Mouse (Mus musculus): ENCODE data around the gene Rptor. TPM values are rescaled to one million over a fixed set of nuclear protein-coding genes. Genes with fewer than 3 reads are reported as not detected.

The Rptor gene
- polyA plus RNA-seq, 3 experiments from 2014 or later: 10.3 to 15.9 (median 10.5) TPM

- no peak for ATAC-seq
Observed at GRCm38 (mm10) chr11:119788919-119789713, 186.4 kb downstream of the Rptor start.

DNA sequence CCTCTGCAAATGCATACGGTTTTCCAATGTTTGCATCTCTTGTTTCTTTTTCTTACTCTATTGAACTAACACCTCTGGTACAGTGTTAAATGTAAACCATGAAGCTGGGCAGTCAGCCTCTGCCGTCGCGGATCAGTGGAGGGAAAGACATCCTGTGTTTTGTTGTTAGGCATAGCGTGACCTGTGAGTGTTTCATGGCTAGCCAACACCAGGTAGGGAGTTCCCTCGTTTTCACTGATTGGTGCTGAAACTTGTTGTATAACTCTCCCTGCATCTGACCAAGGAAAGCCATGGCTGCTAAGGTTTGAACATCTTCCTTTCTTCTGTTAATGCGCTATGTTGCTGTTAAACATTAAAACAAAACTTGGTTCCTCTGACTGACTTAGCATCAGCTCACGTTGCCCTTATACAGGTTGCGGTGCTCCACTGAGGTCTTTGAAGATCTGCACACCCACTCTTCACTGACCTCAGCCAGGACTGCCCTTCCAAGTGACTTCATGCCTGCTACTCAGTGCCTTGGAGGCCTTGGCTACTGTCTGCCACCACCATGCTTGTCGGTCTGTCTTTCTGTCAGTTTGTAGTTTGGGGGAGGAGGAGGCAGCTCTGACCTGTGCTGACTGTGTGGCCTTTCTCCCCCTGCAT lies 189.3 kb downstream of the Rptor start:
- ATAC-seq: no peak

DNA sequence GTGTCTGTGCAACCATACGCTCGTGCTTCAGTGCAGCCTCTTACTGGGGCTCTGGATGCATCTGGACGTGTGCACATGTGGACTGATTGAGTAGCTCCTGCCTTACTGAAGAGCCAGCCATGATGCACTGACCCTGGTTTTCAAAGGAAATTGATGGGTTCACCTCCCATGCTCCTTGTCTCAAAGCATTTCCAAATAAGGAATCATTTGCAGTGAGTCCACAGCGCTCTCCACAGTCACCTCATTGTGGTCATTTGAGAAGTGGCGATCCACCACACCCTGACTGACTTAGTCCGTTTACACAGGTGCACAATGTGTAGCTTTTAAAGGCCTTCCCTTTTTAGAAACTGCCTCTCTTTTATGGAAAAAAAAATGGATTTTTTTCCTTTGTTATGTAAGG lies 190.7 kb downstream of the Rptor start:
- ATAC-seq: no peak

DNA sequence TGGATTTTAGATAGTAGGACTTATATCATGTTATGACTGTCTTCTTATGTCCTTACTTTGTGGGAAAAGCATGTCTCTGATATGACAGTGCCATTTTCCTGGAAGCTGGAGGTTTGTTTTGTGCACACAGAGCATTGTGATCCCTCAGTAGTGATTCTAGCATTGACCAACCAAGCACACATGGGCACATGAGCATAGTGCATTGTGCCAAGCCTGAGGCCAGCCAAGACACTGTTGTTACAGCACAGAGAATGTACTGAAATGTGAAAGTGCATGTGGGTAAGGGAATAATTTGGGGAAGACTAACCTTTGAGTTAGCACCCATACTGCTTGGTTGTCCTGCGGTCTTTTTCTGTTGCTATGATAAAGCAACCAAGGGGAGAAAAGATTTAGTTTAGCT lies 191.3 kb downstream of the Rptor start:
- no peak for ATAC-seq

DNA sequence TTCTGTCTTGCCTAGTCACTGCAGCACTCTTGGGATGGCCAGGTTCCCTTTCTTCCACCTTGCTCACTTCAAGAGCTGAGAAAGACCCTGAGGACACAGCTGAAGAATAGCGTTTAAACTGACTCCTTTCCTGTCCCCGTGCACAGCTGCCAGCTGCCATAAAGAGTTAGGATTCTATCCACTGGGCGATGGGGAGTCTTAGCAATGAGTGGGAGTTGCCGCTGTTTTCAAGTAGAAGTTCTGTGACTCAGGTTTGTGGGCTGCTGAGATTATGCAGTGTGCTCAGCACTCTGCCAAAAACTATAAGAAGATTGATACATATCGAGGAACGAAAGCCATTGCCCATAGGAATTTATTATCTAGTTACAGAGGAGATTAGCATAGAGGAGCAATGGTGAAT lies 192.0 kb downstream of the Rptor start:
- no peak for ATAC-seq

- no peak for ATAC-seq
Observed at GRCm38 (mm10) chr11:119796406-119796805, 193.7 kb downstream of the Rptor start.

GRCm38 (mm10) chr11:119796846-119797245 lies 194.1 kb downstream of the Rptor start:
- ATAC-seq: no peak

- no peak for ATAC-seq
Observed at GRCm38 (mm10) chr11:119799536-119799935, 196.8 kb downstream of the Rptor start.

- ATAC-seq: no peak
Observed at GRCm38 (mm10) chr11:119801855-119802254, 199.2 kb downstream of the Rptor start.

- no peak for ATAC-seq
Observed at GRCm38 (mm10) chr11:119802947-119803346, 200.2 kb downstream of the Rptor start.

DNA sequence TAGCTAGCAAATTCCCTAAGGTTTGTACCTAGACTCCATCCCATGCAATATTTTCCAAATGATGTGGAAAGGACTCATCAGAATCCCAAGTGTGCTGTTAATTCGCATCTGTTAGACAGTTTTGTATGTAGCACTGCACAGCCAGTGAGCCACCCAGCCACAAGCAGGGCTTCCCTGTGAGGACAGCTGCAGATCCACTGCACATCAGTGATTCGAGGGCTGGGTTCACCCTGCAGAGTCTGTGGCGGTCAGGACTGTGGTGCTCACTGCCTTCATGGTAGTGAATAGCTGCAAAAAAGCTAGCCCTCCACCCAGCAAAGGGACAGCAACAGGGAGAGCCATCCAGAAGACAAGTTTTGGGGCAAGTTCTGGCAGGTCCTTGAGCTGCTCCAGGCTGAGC lies 201.7 kb downstream of the Rptor start:
- ATAC-seq: no peak

- no peak for ATAC-seq
Observed at GRCm38 (mm10) chr11:119805112-119805750, 202.5 kb downstream of the Rptor start.

GRCm38 (mm10) chr11:119806539-119806938 lies 203.8 kb downstream of the Rptor start:
- ATAC-seq: no peak

- no peak for ATAC-seq
Observed at GRCm38 (mm10) chr11:119807431-119808031, 204.8 kb downstream of the Rptor start.

- ATAC-seq: no peak
Observed at GRCm38 (mm10) chr11:119808647-119809280, 206.1 kb downstream of the Rptor start.

DNA sequence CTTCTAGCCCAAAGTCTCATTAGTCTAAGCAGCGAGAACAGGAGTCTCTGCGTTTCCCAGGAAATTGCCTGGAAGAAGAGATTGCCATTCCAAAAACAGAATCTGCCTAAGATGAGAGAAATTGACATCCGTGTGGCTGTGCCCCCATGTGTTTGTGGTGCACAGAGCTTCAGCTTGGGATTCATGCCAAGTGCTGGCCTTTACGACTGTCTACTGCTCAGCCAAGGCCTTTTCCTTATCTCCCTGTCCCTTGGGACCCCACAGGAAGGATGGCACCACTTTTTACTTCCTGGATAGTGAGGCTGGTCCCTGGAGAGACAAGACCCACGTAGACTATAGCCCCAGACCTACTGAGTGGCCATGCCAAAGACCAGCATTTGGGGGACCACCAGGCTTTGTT lies 206.6 kb downstream of the Rptor start:
- ATAC-seq: no peak

- ATAC-seq: no peak
Observed at GRCm38 (mm10) chr11:119811022-119811421, 208.3 kb downstream of the Rptor start.

- no peak for ATAC-seq
Observed at GRCm38 (mm10) chr11:119811598-119811997, 208.9 kb downstream of the Rptor start.

- ATAC-seq: no peak
Observed at GRCm38 (mm10) chr11:119812093-119812492, 209.4 kb downstream of the Rptor start.

GRCm38 (mm10) chr11:119814035-119814558 lies 211.4 kb downstream of the Rptor start:
- ATAC-seq: no peak

DNA sequence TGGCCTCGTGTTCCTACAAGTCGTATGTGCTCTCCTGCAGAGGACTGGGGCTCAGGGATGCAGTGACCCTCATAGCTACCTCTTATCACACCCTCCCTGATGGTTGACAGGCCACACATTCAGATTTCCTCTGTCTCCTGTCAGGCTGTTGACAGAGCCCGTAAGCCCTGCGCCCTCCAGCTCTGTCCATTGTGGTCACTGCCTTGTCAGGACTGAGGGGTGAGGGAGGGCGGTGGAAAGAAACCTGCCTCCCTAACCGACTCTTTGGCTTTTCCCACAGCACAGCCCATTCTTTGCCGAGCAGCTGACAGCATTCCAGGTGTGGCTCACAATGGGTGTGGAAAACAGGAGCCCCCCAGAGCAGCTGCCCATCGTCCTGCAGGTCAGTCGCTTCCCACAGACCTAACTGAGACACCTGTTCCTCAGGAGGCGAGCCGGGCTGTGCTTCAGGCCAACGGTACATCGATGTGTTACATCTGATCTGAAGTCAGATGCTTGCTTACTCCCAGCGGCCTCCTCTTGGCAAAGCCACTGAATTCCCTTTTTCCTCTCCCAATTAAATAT lies 214.2 kb downstream of the Rptor start:
- no peak for ATAC-seq

- ATAC-seq: no peak
Observed at GRCm38 (mm10) chr11:119817362-119817837, 214.7 kb downstream of the Rptor start.

All from inflammation-experienced regulatory T-cells, adult 6 months (primary cell).